Mouse (Mus musculus) ES-Bruce4 (cell line): ENCODE results near the gene Gm26620.

ENCODE experiments used
- CTCF ChIP-seq: IDR thresholded peaks from one replicate; pipeline ENCODE4 v1.8.1; 2011; ENCODE audit warnings: low read depth, low read length
- POLR2A ChIP-seq: IDR thresholded peaks from one replicate; pipeline ENCODE4 v1.8.1; 2011; ENCODE audit warnings: low read length; ENCODE audit not compliant: insufficient read depth

DNA sequence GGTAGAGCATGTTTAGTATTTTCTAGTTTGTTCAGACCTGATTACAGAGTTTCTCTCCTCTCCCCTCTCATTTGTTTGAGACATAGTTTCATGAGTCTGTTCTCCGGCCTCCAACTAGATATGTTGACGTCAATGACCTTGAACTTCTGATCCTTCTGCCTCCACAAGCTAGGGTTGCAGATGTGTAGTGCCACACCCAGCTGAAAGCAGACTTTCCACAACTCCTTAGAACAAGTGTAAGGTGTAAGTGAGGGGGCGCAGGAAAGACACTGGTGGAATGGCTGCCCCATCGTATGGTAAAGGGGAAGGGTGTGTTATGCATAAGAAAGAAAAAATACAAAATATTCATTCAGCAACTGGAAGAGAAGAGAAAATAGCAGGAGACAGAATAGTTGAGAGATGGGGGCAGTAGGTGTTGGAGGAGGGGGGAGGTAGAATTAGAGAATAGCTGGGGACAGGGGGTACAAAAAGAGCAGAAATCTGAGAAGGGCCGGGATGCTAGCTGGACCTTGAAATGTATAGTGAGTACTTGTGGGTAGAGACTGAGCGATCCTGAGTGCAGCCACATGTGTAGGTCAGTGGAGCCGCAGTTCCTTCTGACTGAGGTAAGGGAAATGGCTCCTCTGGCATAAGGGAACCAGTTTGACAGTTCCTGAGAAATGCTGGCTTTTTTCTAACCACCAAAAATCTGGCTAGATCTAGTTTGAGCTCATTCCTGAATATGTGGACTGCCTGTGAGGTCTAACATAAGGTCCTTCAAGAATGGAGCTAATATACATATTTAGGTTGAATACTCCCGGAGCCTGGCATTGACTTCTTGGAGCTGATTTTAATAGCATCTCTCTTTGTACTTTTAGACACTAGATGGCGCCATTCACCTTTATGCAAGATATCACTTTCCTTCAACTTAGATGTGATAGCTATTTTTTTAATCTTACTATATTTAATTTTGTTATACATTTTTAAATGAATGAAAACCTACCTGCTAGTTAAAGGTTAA is 10.0 kb downstream of the Gm26620 start:
- TF ChIP-seq CTCF (no peak), POLR2A (no peak)
